Mouse (Mus musculus) E14TG2a.4 (cell line): ENCODE data around the gene Strbp.

Source experiments
- CTCF ChIP-seq: conservative IDR thresholded peaks from 2 replicates; pipeline ENCODE4 v1.5.1; 2014; ENCODE audit warnings: low read length
- NANOG ChIP-seq: IDR thresholded peaks from 2 replicates; pipeline ENCODE4 v1.6.1; 2014; ENCODE audit warnings: borderline replicate concordance, low read length, mixed read lengths

DNA sequence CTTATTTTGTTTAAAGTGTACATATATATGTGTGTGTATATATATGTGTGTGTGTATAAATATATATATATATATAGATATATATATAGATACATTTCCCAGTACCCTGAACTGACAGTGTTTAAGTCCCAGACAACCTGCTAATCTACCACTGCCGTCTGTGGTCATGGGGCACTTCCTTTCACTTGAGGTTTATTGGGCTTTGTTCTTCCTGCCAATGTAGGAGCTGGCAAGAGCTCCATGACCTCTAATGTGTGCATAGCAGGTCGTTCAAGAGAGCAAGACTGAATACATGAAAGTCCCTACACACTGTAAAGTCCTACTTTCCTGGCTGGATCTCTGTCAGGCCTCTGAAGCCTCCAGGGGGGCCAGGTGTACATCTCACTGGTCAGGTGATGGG is 138.1 kb downstream of the Strbp start:
- TF ChIP-seq CTCF (no peak), NANOG (no peak)
